Mouse (Mus musculus): ENCODE measurements around the gene Acot11. TPM values are rescaled to one million over a fixed set of nuclear protein-coding genes. Genes with fewer than 3 reads are reported as not detected.

Acot11 gene
- total RNA-seq (2017): 2.4 and 2.5 TPM in 2 replicates

DNA sequence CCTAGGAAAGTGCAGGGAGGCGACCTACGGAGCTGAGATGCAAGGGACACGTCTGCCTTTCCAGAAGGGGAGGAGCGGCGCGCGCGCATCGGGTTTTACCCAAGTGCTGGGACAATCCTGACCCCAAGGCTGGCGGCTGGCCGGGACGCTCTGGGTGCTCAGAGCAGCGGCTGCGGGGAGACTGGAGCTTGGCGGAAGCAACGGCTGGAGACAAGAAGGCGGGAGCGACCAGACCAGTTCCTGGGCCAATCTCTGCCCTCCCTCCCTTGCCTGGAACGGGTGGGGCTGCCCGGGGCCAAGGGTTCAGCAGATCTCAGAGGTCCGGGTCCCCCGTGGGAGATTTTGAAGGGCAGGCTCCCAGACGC, at the start of gene Acot11:
Gene Acot11 (minus strand): TSS at position 89 of the 365 bp plus-strand sequence.
- ATAC-seq (ENCODE audit: extremely low read depth, insufficient number of reproducible peaks, low FRiP score, poor library complexity, severe bottlenecking): no peak

DNA sequence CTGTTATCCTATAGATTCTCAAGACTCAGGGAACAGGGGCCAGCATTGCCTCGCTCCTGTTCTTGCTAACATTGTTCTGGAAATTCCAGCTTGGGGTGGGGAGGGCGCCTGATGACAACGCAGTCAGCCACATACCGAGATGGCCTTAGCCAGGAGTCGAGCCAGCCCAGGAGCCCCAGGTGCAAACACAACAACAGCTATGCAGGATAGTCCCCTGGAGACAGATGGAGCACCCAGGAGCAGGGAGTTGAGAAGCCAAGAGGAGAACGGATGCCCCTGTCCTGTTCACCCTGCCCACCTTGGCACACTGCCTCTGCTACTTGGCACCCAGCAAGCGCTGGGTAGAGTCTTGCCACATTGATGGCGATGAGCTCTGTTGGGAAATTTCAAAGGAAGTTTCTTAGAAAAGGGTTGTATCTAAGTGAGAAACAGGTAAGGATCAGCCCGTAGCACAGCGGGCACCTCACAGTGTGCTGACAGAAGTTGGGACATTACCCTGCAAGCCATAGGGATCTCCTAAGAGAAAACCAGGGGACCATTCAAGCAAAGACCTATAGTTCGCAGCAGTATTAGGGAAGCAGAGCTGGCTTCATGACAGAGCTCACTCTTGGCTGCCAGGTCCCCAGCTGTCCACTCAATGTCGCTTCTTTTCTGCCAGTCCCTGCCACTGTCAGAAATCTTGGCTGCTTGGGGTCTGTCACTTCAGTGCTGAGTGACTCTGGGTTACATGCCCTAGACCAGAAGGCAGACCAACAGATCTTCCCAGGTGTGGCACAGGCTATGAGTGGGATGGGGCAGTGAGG, 43.7 kb upstream of the Acot11 start:
- no peak for ATAC-seq (ENCODE audit: extremely low read depth, insufficient number of reproducible peaks, low FRiP score, poor library complexity, severe bottlenecking)

DNA sequence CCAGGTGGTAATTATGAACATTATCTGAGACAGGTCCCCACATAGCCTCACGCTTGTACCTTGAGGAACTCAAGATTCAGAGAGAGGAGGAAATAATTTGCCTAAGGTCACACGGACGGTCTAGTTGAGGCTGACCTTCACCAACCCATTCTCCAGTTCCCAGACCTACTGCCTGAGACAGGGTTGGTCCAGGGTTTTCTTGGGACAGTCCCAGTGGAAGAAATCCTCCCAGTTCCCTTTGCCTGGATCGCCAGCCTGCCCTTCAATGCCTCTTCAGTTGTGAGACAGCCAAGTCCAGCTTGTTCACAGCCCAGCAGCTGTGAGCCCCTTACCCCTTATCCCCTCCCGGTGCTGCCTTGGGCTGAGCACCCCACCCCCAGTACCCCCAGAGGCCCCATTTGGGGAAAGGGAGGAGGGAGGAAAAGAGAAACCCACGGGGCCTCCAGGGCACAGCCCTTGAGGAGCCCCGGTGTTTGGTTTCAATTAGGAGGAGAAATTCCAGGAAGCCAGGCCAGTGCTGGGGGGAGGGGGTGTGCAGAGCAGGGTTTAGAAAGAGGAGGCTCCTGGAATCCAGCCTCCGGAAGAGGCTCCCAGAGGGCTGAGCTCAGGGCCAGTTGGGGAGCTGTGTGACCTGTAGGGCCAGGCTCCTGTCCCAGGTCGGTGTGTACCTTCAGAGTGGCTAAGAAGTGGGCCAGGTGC, 42.9 kb upstream of the Acot11 start:
- ATAC-seq (ENCODE audit: extremely low read depth, insufficient number of reproducible peaks, low FRiP score, poor library complexity, severe bottlenecking): no peak

DNA sequence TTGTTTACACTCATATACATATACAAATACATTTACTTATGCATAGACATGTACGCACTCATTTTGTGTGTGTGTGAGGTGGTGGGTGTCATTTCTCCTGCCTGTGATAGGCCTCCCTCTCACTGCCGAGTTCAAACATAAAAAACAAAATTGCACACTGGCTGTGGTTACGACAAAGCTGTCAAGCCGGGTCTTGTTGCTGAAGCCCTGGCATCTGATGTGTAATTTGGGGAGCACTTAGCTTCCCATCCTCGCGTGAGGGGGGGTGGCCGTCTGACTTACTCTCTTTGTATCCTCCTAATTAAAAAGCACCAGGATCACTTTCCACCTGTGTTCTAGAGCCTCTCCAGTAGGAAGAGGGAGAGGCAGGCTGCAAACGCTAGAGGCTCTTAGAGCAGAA, 37.8 kb upstream of the Acot11 start:
- ATAC-seq (ENCODE audit: extremely low read depth, insufficient number of reproducible peaks, low FRiP score, poor library complexity, severe bottlenecking): no peak

DNA sequence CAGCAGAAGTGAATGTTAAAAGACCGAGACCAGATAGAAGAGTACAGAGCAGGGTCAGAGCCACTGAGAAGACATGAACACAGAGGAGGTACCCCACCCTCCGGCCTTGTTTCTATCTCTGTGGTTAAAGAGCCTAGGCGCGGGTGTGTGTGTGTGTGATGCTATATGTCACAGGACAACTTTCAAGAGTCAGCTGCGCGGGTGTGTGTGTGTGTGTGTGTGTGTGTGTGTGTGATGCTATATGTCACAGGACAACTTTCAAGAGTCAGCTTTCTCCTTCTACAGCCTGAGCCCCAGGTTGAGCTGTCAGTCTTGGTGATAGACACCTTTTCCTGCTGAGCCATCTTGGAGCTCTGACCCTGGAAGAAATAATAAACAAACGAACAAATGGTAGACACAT, 37.1 kb upstream of the Acot11 start:
- no peak for ATAC-seq (ENCODE audit: extremely low read depth, insufficient number of reproducible peaks, low FRiP score, poor library complexity, severe bottlenecking)

DNA sequence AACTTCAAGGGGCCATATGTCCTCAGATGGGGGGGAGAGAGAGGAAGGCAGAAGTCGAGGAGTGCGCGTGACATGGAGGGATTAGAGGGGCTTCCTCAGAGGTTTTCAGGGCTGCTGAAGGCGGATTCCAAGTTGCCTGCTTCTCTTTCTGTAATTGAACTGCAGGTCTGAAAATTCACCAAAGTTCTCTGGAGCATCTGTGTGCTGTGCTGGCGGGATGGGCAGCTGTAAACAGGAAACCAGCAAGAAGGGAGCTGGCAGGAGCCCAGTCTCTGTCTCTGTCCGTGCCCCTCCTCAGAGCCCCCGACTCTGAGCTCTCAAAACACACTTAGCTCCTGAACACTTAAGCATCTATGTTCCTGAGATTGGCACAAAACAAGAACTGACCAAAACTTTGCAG, 36.5 kb upstream of the Acot11 start:
- no peak for ATAC-seq (ENCODE audit: extremely low read depth, insufficient number of reproducible peaks, low FRiP score, poor library complexity, severe bottlenecking)

DNA sequence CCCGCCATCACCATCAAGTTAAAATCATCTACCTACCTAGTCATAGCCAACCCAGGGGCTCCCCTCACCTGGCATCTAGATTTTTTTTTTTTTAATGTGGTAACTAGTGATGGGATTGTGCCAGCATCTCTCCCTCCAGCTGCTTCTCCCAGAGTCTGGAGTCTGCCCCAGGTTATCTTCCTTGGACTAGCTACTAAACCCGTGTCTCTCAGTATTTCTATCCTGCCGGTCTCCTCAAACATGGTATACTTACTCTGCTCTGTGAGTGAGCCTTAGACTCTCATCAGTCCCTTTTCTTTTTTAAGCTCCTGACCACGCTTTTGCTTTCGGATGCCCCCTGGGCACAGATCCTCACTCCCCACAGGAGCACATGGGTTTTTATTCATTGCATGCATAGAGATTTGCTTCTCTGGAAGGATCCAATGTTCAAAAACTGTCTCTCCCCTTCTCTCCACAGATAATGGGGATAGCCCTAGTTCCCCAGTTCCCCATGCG, 35.9 kb upstream of the Acot11 start:
- ATAC-seq (ENCODE audit: extremely low read depth, insufficient number of reproducible peaks, low FRiP score, poor library complexity, severe bottlenecking): no peak

DNA sequence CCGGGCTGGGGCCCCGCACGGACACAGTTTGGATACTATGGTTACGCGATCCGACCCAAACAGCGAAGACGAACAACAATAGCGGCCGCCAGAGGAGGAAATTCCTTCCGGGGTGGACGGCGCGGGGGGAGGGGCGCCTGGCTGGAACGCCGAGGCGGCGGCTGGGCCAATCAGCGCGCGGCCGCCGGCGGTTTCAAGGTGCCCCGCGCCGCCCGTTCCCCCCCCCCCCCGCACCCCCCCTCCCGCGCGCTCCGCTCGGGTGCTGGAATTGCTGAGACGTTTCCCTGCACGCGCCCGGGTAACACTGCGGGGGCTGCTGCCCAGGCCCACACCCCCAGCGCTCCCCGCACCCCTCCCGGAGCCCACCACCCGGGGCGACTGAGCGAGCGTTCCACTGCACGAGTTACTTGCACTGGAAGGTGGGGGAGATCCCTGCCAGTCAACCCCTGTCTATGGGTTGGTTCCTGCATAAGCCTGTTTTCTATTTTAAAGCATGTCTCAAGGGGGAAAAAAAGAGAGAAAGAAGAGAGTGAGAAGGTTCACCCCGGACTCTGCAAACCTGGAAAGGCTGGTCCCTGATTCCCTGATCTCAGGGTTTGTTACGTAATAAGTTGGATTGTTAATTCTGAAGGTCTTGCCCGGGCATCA, 35.3 kb upstream of the Acot11 start:
- ATAC-seq (ENCODE audit: extremely low read depth, insufficient number of reproducible peaks, low FRiP score, poor library complexity, severe bottlenecking): peak; percentile 38

DNA sequence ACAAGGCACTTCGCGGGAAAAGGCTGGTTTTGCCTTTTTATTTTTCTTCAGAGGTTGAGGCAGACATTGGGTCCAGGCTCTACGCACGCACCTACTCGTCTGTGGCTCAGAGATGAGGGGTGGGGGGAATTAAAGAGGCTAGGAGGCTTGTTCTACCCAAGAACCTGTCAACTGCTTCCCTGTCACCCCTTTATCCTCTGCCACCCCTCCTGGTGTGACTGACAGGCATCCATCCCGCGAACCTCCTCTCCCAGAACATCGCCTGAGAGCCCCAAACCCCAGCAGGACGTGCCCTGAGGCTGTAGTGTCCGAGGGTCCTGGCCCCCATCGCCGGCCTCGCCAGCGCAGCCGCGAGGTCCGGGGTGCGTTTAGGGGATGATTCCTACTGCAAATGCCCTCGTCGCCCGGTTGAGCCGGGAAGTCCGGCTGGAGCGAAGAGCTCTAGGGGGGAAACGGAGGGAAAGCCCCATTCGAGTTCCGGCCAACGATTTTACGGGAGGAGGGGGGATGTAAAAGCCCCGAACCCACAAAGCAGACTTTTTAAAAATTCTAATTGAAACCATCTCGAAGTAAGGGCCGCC, 34.5 kb upstream of the Acot11 start:
- ATAC-seq (ENCODE audit: extremely low read depth, insufficient number of reproducible peaks, low FRiP score, poor library complexity, severe bottlenecking): no peak

DNA sequence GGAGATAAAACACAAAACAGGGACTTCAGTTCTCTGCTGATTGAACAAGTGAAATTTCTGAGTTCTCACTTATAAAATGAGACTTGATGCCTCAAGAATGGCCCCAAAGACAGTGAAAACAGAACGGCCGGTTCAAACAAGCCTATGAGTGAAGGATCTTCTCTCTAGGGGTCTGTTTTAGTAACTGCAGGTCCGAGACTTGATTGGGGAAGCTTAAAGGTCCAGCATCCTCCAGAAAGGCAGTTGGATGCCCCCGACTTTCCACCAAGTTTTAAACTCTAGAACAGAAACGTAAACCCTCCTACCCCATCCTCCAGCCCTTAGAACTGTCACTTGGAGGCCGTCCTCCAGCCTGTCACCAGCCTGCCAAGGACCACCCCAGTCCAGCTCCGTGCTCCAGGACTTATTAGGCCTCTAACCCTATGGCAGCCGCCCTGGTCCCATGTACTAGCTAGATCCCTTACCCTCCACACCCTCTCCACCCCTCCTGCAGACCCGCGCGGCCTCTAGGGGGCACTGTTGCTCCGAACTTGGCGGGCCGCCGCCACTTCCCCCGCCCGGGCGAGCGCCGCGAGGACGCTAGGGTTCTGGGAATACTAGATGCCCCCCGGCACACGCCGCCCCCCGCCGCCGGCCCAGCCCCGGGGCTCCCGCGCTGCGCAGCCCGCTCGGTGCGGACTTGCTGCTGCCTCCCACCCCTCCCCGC, 33.9 kb upstream of the Acot11 start:
- peak; percentile 80 for ATAC-seq (ENCODE audit: extremely low read depth, insufficient number of reproducible peaks, low FRiP score, poor library complexity, severe bottlenecking)

DNA sequence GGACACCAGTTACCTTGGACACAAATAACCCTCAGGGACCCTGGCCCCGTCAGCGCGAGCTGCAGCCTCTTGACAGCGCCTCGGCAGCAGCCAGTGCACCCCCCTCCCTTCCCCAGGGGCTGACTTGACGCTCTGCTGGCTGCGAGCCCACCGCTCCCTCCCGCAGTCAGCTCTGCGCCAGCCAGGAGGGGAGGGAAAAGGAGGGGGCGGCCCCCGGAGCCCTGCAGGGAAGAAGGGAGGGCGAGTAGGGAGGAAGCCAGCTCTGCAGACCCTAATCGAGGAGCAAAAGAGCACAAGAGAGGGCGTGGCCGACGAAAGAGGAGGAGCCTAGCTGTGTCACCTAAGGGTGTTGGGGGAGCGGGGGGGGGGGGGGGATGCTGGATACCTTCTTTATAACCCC, 33.2 kb upstream of the Acot11 start:
- ATAC-seq (ENCODE audit: extremely low read depth, insufficient number of reproducible peaks, low FRiP score, poor library complexity, severe bottlenecking): no peak

DNA sequence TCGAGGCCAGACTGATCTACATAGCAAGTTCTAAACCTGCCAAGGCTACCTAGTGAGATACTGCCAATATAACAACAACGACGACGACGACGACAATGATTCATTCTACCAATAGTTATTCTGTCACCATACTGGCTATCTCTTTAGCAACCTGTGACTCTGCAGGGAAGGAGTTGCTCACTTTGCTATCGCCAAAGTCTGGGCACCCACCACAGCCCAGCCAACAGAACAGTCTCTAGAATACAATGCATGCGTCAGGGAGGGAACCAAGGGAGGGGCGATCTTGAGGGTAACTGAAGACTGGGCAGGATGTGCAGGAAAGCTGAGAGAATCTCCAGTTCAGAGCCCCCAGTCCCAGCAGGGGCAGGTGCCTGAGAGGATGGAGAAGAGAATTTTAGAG, 32.6 kb upstream of the Acot11 start:
- ATAC-seq (ENCODE audit: extremely low read depth, insufficient number of reproducible peaks, low FRiP score, poor library complexity, severe bottlenecking): no peak

DNA sequence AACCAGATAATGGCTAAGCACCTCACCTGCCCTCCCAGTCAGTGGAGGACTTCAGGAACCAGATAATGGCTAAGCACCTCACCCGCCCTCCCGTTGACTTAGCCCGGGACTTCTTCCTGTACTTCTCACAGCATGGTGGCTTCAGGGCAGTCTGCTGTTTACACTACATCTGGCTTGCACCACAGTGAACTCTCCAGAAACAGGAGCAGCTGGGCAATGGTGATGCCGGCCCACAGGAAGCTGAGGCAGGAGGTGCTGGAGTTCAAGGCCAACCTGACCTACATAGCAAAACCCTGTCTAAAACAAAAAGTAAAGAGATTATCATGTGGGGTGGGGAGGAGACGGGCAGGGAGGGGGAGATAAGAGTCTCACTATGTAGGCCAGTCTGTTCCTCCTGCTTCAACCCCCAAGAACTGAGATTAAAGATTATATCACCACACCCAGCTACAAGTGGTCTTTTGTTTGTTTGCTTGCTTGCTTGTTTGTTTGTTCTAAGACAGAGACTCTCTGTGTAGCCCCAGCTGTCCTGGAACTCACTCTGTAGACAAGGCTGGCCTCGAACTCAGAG, 25.8 kb upstream of the Acot11 start:
- ATAC-seq (ENCODE audit: extremely low read depth, insufficient number of reproducible peaks, low FRiP score, poor library complexity, severe bottlenecking): no peak

DNA sequence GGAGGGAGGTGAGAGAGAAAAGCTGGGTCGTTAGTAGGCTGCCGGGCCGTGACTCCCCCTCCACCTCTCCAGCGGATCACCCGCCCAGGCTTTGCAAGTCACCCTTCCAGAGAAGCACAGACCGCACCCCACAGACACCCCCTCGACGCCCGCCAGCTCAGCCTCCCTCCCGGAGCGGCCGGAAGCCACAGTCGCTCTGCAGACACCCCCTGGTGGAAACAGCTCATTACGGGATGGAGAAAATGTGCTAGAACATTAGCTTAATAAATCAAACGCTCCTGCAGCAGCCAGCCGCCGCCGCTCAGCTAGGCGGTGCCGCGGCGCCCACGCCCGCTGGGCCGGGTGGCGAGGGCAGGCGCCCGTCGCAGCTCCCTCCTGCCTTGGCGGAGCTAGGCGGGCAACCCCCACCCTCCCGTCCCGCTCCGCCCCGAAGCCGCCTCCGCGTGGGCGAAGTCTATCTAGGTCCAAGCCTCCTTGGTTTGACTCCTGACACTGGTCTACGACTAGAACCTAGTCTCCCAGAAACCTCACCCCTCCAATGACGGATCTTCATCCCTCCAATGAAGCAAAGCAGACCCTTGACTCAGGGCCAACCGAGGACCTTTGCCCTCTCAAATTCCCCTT, 23.1 kb upstream of the Acot11 start:
- ATAC-seq (ENCODE audit: extremely low read depth, insufficient number of reproducible peaks, low FRiP score, poor library complexity, severe bottlenecking): peak; percentile 84

DNA sequence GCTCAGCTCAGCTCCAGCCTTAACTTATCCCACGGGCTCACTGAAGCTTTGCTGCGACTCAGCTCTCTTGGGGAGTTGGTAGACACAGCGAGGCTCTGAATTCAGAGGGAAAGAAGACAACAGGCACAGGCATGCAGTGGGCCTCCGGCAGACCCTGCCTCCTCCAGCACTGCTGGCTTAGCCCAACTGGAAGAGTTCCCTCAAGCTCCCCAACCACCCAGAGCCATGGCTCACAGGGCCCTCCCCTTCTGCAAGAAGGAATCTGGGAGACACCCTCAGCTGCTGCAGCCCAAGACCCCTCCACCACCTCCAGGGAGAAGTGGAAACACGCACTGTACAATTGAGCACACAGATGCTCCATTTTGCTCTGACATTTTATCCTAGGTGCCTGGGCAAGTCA, 20.4 kb upstream of the Acot11 start:
- no peak for ATAC-seq (ENCODE audit: extremely low read depth, insufficient number of reproducible peaks, low FRiP score, poor library complexity, severe bottlenecking)

DNA sequence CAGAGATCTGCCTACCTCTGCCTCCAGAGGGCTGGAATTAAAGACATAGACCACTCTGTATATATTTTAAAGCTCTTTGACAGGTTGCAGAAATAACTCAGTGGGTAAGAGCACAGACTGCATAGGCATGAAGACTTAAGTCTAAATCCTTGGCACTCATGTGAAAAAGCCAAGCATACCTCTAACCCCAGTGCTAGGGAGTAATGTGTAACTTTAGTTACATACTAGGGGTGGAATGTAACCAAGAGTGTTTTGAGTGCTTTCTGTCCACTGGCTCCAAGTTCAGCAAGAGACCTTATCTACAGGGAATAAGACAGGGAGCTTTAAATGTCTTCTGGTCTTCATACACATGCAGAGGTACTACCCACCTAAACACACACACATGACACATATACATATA, 14.6 kb upstream of the Acot11 start:
- ATAC-seq (ENCODE audit: extremely low read depth, insufficient number of reproducible peaks, low FRiP score, poor library complexity, severe bottlenecking): no peak

DNA sequence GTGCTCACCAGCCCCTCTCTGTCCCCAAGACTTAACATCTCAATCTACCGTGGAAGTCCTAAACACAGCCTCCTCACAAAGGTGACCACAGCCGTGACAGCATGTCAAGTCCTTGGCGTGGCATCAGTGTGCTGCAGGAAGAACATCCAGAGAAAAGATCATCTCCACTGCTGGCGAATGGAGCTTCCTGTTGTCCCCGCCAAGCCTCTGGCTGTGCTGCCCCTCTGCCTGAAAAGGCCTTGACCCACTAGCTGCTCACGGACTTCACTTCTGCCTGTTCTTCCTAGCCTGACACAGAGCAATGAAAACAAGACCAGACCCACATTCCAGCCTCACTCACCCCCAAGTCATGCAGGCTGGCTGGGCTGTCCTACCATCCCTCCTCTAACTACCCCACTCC, 13.5 kb upstream of the Acot11 start:
- no peak for ATAC-seq (ENCODE audit: extremely low read depth, insufficient number of reproducible peaks, low FRiP score, poor library complexity, severe bottlenecking)

DNA sequence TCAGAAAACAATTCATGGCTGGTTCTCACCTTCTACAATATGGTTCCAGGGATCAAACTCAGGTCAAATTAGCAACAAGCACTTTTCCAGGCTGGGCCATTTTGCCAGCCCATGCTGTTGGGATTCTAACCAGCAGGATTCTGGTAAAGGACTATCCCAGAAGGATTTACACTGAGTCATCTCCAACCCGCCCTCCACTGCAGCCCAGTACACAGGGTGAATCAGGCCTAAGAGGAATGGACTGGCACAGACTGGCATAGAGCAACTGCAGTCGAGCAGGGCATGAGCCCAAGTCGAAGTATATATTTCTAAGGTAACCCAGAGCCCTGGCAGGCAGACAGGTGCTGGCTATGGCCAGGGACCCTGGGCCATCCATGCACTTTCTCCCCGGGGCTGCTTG, 12.2 kb upstream of the Acot11 start:
- ATAC-seq (ENCODE audit: extremely low read depth, insufficient number of reproducible peaks, low FRiP score, poor library complexity, severe bottlenecking): no peak
